Mouse (Mus musculus) colon, adult 2 months (tissue): Measurements from ENCODE around the gene Abca15. TPM values are rescaled to one million over a fixed set of nuclear protein-coding genes. Genes with fewer than 3 reads are reported as not detected.

ENCODE experiments used
- polyA plus RNA-seq: library from polyadenylated mRNA; depleted of rRNA; stranded (reverse); fragments of >200 nt; gene quantifications from 2 replicates; pipeline ENCODE4 v1.2.3, GENCODE M21; 2012; rRNA removed

Abca15 gene
- not detected in 2 replicates for polyA plus RNA-seq

GRCm38 (mm10) chr7:120328087-120328793, at the start of gene Abca15:
Gene Abca15, plus strand, starts transcription at chr7:120328670.

GRCm38 (mm10) chr7:120409447-120409846, 81.0 kb downstream of the Abca15 start, which contains the start of gene Abca16:
Gene Abca16, plus strand, starts transcription at chr7:120409647.

Other genes with a start within 250 kb of the Abca15 start
- not detected in 2 replicates for gene Dnah3, start 233.4 kb upstream of the Abca15 start, polyA plus RNA-seq
- gene Tmem159, start 226.3 kb upstream of the Abca15 start, polyA plus RNA-seq, result 24.8 and 36.6 TPM in 2 replicates
- 0.22 and 0.39 TPM in 2 replicates for gene Zp2, start 183.4 kb upstream of the Abca15 start, polyA plus RNA-seq
- 7.0 and 8.9 TPM in 2 replicates for gene Anks4b, start 154.8 kb upstream of the Abca15 start, polyA plus RNA-seq
- 3.5 and 4.3 TPM in 2 replicates for gene Crym, start 126.6 kb upstream of the Abca15 start, polyA plus RNA-seq
- 0.02 TPM in 1 of 2 replicates, not detected in the other for gene Abca14, start 124.7 kb upstream of the Abca15 start, polyA plus RNA-seq
- gene Abca16, start 81.0 kb downstream of the Abca15 start, polyA plus RNA-seq, result not detected in 2 replicates